Mouse (Mus musculus) hindbrain, embryonic 12.5 days (tissue): ENCODE measurements at regions not wholly inside any gene's neighbourhood (a gene's known extent, or its start where the extent isn't known, plus 50 kb on each side); places are given as distances from the start of the nearest gene placed in this dataset.
A peak's percentile ranks its signal among the peaks of the same experiment; 100 is the strongest.

Source experiments
- ATAC-seq: fragments of 200-750 bp; cut with Nextera tagmentation; 2 replicates; pipeline ENCODE4 v1.8.0; 2017; ENCODE audit warnings: moderate TSS enrichment; ENCODE audit not compliant: low FRiP score
- H3K27ac ChIP-seq: fragments of 300-500 bp; sonication (generic); 2 replicates; pipeline ENCODE4 v1.5.1; 2016; ENCODE audit warnings: mild to moderate bottlenecking
- H3K27me3 ChIP-seq: fragments of 300-500 bp; sonication (generic); 2 replicates; pipeline ENCODE4 v1.6.1; 2016; ENCODE audit warnings: mild to moderate bottlenecking
- H3K36me3 ChIP-seq: fragments of 300-500 bp; sonication (generic); 2 replicates; pipeline ENCODE4 v1.6.1; 2016; ENCODE audit warnings: mild to moderate bottlenecking
- H3K4me1 ChIP-seq: fragments of 300-500 bp; sonication (generic); 2 replicates; pipeline ENCODE4 v1.6.1; 2016
- H3K4me2 ChIP-seq: fragments of 300-500 bp; sonication (generic); replicated peaks from 2 replicates; pipeline ENCODE4 v1.6.1; 2016; ENCODE audit warnings: mild to moderate bottlenecking
- H3K4me3 ChIP-seq: fragments of 300-500 bp; sonication (generic); 2 replicates; pipeline ENCODE4 v1.5.1; 2016; ENCODE audit warnings: mild to moderate bottlenecking
- H3K9ac ChIP-seq: fragments of 300-500 bp; sonication (generic); 2 replicates; pipeline ENCODE4 v1.6.1; 2016; ENCODE audit warnings: mild to moderate bottlenecking, moderate library complexity
- H3K9me3 ChIP-seq: fragments of 300-500 bp; sonication (generic); replicated peaks from 2 replicates; pipeline ENCODE4 v1.6.1; 2016; ENCODE audit warnings: mild to moderate bottlenecking
- WGBS: fragments of 180-500 bp; shearing (Covaris S2); methylation state at CpG from one replicate; pipeline ENCODE4 v1.1.7; 2016; 5-methylcytosine and 5-hydroxymethylcytosine counted together

DNA sequence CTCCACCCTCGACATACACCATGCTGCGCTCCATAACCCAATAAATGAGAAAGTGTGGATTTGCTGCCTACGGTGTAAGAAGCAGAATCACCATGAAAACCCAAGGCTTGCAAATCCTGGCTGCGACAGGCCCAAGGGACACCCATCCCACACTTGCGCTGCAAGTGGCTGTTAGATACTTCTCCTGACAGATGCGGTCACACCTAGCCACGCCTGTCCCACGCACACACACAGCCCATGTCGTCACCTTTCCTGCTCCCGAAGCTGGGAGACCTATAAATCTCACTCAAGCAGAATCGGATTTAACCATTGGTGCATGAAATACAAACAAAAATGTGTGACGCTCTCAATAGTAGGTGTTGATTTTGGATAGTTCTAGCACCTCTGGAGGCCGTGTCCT lies 145.8 kb downstream of the Irs2 start:
- Histone ChIP-seq H3K9me3 (no peaks in the 10 kb centered on the region), H3K4me3 (no peak overlapping the region), H3K27me3 (peaks cover 6% of the 10 kb centered on the region; the same call in 1 of the 2 replicates), H3K9ac (no peak overlapping the region), H3K27ac (no peak overlapping the region), H3K4me2 (no peak overlapping the region), H3K36me3 (no peaks in the 10 kb centered on the region), H3K4me1 (peaks cover 13% of the 10 kb centered on the region)
- ATAC-seq: no peak
- 87% methylated on average over 13 of the region's 13 CpGs for WGBS

DNA sequence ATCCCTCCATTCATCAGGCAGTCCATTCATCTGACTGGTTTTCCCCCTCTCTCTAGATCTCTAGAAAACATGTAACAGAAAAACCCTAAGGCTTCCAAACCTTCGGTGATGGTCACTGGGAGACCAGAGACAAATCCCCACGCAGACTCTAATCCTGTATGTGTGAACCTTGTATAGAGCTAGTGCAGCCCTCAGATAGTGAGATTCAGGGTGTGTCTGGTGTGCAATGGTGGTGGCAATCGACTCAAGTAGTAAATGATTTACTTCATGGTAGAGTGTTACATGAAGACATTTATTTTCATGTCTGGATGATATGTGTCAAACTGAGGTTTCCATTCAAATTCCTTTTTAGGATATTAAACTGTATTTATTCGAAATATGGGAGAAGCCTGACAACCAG lies 147.4 kb downstream of the Irs2 start:
- Histone ChIP-seq H3K27ac (no peak overlapping the region), H3K4me2 (no peak overlapping the region), H3K27me3 (0 out of 2 replicates have a peak, but pooled peaks cover 6% of the 10 kb centered on the region), H3K36me3 (no peaks in the 10 kb centered on the region), H3K4me3 (no peak overlapping the region), H3K9ac (no peak overlapping the region), H3K9me3 (no peaks in the 10 kb centered on the region), H3K4me1 (peaks cover 20% of the 10 kb centered on the region)
- no peak for ATAC-seq
- 88% methylated on average over 4 of the region's 4 CpGs for WGBS

DNA sequence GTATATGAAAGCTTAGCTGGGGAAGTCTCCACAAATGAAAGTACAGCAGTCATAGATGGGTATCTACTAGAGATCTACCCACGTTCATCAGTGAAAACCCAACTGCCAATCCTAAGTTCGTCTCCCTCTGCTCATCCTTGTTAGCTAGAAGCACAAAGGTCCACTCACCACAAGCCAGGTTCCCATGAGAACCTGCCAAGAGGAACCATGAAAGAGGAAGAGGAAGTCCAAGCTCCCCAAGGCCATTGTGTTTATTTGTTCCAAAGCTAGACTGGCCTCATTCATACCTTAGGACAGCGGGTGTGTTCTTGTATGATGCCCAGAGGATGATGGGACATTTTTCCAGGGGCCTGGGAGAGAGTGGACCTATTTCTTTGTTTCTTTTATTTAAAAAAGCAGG lies 150.4 kb downstream of the Irs2 start:
- Histone ChIP-seq H3K4me3 (no peak overlapping the region), H3K4me1 (peaks cover 9% of the 10 kb centered on the region; the same call in 1 of the 2 replicates), H3K36me3 (no peaks in the 10 kb centered on the region), H3K9me3 (no peaks in the 10 kb centered on the region), H3K9ac (no peak overlapping the region), H3K27me3 (0 out of 2 replicates have a peak, but pooled peaks cover 6% of the 10 kb centered on the region), H3K4me2 (no peak overlapping the region), H3K27ac (no peak overlapping the region)
- ATAC-seq: no peak
- 89% methylated on average over 3 of the region's 3 CpGs for WGBS

DNA sequence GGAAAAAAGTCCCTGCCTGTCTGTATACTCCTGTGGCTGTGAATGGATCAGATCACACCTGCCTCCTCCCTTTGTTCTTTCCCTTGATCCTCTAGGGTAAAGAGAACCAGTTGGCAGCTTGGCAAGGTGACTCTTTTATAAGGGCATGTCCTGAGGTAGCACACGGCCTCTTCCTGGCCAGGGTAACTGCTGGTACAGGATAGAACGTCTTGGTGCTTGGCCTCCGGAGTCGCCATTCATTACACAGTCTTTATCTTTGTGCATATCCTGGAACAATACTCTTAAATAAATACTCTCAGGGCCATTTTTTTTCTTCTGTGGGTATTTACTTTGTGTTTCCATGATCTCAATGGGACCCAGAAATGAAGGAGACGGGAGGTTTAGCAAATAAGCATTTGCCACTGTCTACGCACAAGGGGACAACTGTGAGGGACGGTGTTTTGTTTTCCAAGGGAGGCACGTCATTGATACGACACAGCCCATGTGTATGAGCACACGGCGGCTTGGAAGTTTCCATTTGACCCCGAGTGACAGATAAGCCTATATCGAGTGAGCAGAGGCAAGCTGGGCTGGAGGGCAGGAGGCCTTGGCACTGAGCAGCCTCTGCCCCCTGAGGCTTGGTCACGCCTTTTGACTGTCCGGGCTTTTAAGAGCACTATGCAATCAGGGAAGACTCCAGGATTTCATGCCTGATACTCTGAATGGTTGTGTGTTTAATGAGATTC lies 151.1 kb downstream of the Irs2 start:
- Histone ChIP-seq H3K4me1 (peaks cover 9% of the 10 kb centered on the region; the same call in 1 of the 2 replicates), H3K27me3 (0 out of 2 replicates have a peak, but pooled peaks cover 3% of the 10 kb centered on the region), H3K9me3 (no peaks in the 10 kb centered on the region), H3K4me2 (no peak overlapping the region), H3K27ac (no peak overlapping the region), H3K9ac (no peak overlapping the region), H3K36me3 (no peaks in the 10 kb centered on the region), H3K4me3 (no peak overlapping the region)
- WGBS: 39% methylated on average over 15 of the region's 15 CpGs
- ATAC-seq: no peak

DNA sequence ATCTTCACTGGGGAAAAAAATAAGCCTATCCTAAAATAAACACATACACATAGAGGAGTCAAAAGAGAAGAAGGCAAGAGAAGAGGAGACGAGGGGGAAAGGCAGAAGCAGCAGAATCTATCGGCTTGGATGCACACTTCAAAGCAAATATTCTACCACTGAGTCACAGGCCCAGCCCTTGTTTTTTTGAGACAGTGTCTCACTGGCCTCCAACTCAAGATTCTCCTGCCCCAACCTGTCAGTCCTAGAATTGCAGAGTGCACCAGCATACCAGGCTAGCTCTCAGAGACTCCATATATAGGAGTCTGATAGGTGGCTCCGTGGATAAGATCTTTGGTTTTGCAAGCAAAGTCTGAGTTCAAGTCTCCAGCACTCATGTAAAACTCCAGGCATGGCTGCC lies 152.6 kb downstream of the Irs2 start:
- Histone ChIP-seq H3K9ac (no peak overlapping the region), H3K27me3 (no peaks in the 10 kb centered on the region), H3K27ac (no peak overlapping the region), H3K4me2 (no peak overlapping the region), H3K4me3 (no peak overlapping the region), H3K4me1 (peaks cover 9% of the 10 kb centered on the region; the same call in 1 of the 2 replicates), H3K36me3 (no peaks in the 10 kb centered on the region), H3K9me3 (no peaks in the 10 kb centered on the region)
- no peak for ATAC-seq
- 89% methylated on average over 3 of the region's 3 CpGs for WGBS

DNA sequence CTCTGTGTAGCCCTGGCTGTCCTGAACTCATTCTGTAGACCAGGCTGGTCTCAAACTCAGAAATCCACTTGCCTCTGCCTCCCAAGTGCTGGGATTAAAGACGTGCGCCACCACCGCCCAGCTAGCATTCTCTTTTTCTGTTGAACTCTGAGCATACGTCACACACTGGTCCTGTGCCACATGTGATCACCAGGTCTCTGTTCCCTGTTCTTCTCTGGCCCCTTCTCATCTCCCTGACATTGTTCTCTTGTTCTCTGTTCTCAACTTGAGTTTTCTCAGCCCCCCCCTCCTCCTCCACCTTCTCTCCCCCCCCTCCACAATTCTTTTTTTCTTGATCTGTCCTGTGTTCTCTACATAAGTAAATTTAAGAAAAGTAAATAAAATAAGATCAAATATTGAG lies 153.1 kb downstream of the Irs2 start:
- Histone ChIP-seq H3K9me3 (no peaks in the 10 kb centered on the region), H3K27ac (no peak overlapping the region), H3K27me3 (no peaks in the 10 kb centered on the region), H3K4me2 (no peak overlapping the region), H3K36me3 (no peaks in the 10 kb centered on the region), H3K4me1 (peaks cover 9% of the 10 kb centered on the region; the same call in 1 of the 2 replicates), H3K4me3 (no peak overlapping the region), H3K9ac (no peak overlapping the region)
- no peak for ATAC-seq
- WGBS: 83% methylated on average over 4 of the region's 4 CpGs

DNA sequence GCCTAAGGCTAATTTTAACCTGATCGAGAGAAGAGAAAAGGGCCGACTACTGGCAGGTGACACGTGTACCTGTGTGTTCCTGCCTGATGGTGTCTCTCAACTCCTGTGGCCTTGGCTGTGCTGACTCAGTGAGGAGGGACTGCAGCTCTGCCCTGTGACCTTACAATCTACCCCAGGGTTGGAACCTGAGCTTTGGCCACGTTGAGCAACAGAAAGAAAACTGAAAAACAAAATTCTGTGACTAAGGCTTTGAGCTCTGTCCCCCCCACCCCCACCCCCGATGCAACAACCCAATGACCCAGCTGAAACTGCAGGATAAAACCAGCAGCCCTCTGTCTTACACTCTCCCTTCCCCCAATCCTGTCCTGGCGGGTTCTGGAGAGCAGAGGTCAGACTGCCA lies 153.7 kb downstream of the Irs2 start:
- Histone ChIP-seq H3K9me3 (no peaks in the 10 kb centered on the region), H3K4me1 (peaks cover 9% of the 10 kb centered on the region; the same call in 1 of the 2 replicates), H3K9ac (no peak overlapping the region), H3K4me3 (no peak overlapping the region), H3K27ac (no peak overlapping the region), H3K27me3 (no peaks in the 10 kb centered on the region), H3K4me2 (no peak overlapping the region), H3K36me3 (no peaks in the 10 kb centered on the region)
- ATAC-seq: no peak
- 57% methylated on average over 6 of the region's 6 CpGs for WGBS

DNA sequence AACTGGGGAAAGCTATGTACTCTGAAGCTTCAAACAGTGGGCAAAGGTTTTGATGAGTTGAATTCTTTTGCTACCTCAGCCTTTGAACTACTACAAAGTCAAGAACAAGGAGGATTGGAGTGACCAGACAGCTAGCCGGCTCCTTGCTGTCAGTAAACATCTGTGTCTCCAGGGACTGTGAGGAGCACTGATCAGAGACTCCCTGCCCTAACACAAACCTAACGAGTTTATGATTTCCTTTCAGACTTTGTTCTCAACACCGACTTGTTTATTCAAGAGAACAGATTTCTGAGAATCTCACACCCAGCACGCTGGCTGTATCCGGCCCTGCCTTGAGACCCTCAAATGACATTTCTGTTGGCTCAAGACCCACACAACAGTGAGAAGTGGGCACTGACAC lies 154.4 kb downstream of the Irs2 start:
- no peak for ATAC-seq
- H3K4me3 ChIP-seq: no peak overlapping the region
- H3K9ac ChIP-seq: no peak overlapping the region
- WGBS: 84% methylated on average over 5 of the region's 5 CpGs
- H3K4me2 ChIP-seq: no peak overlapping the region
- H3K36me3 ChIP-seq: no peaks in the 10 kb centered on the region
- peaks cover 9% of the 10 kb centered on the region; the same call in 1 of the 2 replicates for H3K4me1 ChIP-seq
- no peak overlapping the region for H3K27ac ChIP-seq
- H3K27me3 ChIP-seq: no peaks in the 10 kb centered on the region
- no peaks in the 10 kb centered on the region for H3K9me3 ChIP-seq

DNA sequence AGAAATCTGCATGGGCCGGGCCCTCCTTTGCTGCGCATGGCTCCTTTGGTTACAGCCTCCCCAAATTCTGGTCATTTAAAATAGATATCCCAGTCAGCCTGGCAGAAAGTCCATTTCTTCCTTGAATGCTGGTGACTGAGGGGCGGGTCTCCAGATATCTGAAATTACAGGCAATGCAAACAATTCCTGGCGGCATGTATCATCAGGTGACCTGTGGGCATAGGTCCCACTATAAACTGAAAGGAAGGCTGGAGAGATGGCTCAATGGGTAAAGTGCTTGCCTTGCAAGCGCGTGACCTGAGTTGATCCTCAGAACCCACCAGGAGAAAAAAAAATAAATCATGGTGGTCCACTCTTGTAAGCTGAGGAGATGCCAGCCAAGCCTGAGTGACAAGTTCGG lies 158.3 kb downstream of the Irs2 start:
- H3K27me3 ChIP-seq: no peaks in the 10 kb centered on the region
- 90% methylated on average over 7 of the region's 7 CpGs for WGBS
- ATAC-seq: no peak
- H3K4me1 ChIP-seq: no peaks in the 10 kb centered on the region
- no peak overlapping the region for H3K4me3 ChIP-seq
- H3K9me3 ChIP-seq: no peaks in the 10 kb centered on the region
- H3K27ac ChIP-seq: no peak overlapping the region
- no peak overlapping the region for H3K4me2 ChIP-seq
- H3K9ac ChIP-seq: no peak overlapping the region
- H3K36me3 ChIP-seq: no peaks in the 10 kb centered on the region

DNA sequence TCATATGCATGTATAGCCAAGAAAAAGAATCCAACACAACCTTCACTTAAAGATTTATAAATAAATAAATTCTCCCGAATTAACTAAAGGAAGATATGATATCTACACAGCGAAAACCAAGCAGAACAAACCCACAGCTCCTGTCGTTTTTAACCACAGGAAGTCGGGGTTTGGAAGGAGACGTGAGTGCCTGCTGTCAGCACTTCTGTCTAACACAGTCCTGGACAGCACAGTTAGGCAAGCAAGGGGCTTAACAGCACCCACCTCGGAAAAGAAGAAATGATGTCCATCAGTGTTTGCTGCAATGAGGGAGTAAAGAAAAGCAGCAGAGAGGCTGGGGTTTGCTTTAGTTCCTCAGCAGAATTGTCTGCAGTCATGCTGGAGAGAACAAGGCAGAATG lies 162.7 kb downstream of the Irs2 start:
- no peak for ATAC-seq
- 61% methylated on average over 6 of the region's 6 CpGs for WGBS
- Histone ChIP-seq H3K36me3 (no peaks in the 10 kb centered on the region), H3K9me3 (no peaks in the 10 kb centered on the region), H3K27me3 (no peaks in the 10 kb centered on the region), H3K4me2 (no peak overlapping the region), H3K4me3 (no peak overlapping the region), H3K27ac (no peak overlapping the region), H3K9ac (no peak overlapping the region), H3K4me1 (no peaks in the 10 kb centered on the region)

DNA sequence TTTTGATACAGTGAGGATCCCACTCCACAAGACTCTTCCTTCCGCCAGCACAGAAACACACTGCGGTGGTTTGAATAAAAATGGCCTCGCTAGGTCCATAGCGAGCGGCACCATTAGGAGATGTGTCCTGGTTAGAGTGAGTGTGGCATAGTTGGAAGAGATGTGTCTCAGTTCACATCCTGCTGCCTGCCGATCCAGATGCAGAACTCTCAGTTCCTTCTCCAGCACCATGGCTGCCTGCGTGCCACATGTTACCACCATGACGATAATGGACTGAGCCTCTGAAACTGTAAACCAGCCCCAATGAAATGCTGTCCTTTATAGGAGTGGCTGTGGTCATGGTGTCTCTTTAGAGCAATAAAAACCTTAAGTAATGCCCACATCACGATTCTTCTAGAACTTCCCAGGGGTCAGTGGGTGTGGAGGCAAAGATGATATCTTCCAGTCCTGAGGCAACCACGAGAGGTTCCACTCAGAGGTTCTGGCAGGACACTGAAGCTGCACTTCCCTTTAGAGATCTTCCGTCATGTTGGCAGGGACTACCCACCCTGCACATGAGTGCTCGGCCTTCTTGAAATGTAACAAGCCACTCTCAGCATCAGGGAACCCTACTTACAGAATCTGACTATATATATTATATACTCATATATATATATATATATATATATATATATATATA lies 167.3 kb downstream of the Irs2 start:
- no peak overlapping the region for H3K4me2 ChIP-seq
- H3K9ac ChIP-seq: no peak overlapping the region
- H3K4me1 ChIP-seq: no peaks in the 10 kb centered on the region
- ATAC-seq: no peak
- H3K9me3 ChIP-seq: no peaks in the 10 kb centered on the region
- 93% methylated on average over 12 of the region's 12 CpGs for WGBS
- H3K4me3 ChIP-seq: no peak overlapping the region
- 0 out of 2 replicates have a peak, but pooled peaks cover 3% of the 10 kb centered on the region for H3K27me3 ChIP-seq
- H3K36me3 ChIP-seq: no peaks in the 10 kb centered on the region
- H3K27ac ChIP-seq: no peak overlapping the region

DNA sequence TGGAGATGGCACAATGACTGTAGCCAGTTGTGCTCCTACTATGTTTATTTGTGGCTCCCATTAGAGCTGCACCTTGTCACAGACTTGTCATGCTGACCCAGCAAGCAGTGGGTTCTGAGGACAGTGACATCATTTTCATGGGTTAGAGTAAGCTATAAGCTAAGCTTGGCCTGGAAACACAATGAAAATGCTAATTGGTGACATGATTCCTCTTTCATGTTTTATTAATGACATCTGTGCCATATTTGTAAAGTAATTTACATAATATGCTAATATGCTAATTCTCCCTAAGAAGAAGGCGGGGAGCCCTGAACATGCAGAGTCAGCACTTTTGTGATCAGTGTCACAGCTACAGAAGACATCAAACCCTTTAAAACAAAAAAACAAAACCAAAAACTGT lies 168.2 kb downstream of the Irs2 start:
- no peak overlapping the region for H3K27ac ChIP-seq
- peak; percentile 63 for ATAC-seq
- no peak overlapping the region for H3K9ac ChIP-seq
- H3K4me2 ChIP-seq: no peak overlapping the region
- no peaks in the 10 kb centered on the region for H3K4me1 ChIP-seq
- WGBS: 56% methylated on average over 1 of the region's 1 CpGs
- no peaks in the 10 kb centered on the region for H3K9me3 ChIP-seq
- 0 out of 2 replicates have a peak, but pooled peaks cover 3% of the 10 kb centered on the region for H3K27me3 ChIP-seq
- no peak overlapping the region for H3K4me3 ChIP-seq
- H3K36me3 ChIP-seq: no peaks in the 10 kb centered on the region

DNA sequence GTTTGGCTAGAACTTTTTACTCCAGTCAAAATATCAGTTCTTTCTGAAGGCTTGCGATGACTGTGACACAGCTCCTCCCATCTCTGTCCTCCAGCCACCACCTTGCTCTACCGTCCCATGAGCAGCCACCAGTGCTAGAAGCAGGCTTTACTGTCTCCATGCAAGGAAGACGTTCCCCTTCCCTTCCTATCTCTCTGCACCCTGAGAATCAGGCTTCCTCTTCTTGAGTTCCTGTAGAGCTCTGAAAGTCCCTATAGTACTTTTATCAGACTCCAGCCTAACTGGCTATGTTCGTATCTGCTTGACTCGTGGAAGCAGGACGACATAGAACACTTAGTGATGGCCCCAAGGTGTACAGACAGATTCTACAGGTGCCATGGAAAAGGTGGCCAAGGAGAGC lies 173.2 kb downstream of the Irs2 start:
- Histone ChIP-seq H3K9ac (no peak overlapping the region), H3K36me3 (no peaks in the 10 kb centered on the region), H3K4me2 (no peak overlapping the region), H3K27ac (no peak overlapping the region), H3K27me3 (peaks cover 3% of the 10 kb centered on the region; the same call in 1 of the 2 replicates), H3K4me3 (no peak overlapping the region), H3K9me3 (no peaks in the 10 kb centered on the region), H3K4me1 (peaks cover 4% of the 10 kb centered on the region; the same call in 1 of the 2 replicates)
- 91% methylated on average over 6 of the region's 6 CpGs for WGBS
- no peak for ATAC-seq
